Mouse (Mus musculus): ENCODE measurements around the gene Cers2. TPM values are rescaled to one million over a fixed set of nuclear protein-coding genes. Genes with fewer than 3 reads are reported as not detected.

Cers2 gene
- total and polyA plus RNA-seq, 3 experiments: 70.6 to 105 (median 89.8) TPM

DNA sequence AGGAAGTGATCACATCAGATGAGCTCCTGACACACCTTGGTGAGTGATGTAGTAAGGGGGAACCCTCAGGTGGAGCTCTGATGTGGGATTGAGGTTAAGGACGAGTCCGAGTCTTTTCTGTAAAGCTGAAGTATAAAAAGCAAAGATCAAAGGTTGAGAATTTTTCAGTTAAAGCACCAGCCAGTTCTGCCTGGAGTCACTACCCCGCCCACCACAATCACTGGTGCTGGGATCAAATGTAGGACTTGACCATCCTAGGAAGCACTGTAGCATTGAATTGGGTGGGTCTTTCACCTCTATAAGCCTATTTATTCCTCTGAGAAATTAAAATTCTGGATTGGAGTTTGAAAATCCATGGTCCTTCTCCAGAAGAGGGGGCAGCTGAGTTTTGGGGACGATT, 23.6 kb upstream of the Cers2 start:
- H3K79me2 ChIP-seq (replicated peaks; ENCODE audit: control insufficient read depth, extremely low read depth, insufficient read depth, poor library complexity, severe bottlenecking): no peaks in the 10 kb centered on the region
- H3K36me3 ChIP-seq (replicated peaks in 1 of 2; ENCODE audit: control insufficient read depth in 1 of 2, insufficient read depth in 1 of 2, low read length in 1 of 2): peaks cover 25 to 50% of the 10 kb centered on the region in 2 experiments
- H3K9ac ChIP-seq (ENCODE audit: insufficient read depth, low read depth): no peak overlapping the region
- H3K4me1 ChIP-seq (ENCODE audit: control insufficient read depth in 1 of 2, insufficient read depth in 2 of 2): peaks cover 0 to 19% of the 10 kb centered on the region in 2 experiments; a peak in 3 of 4 replicates
- no peak overlapping the region for H3K27ac ChIP-seq (ENCODE audit: insufficient read depth, low read depth)
- H3K27me3 ChIP-seq (replicated peaks): no peaks in the 10 kb centered on the region
- TF ChIP-seq HCFC1 (IDR thresholded peaks at IDR 0.05; ENCODE audit: low read depth, low read length) (no peak), POLR2A (IDR thresholded peaks at IDR 0.05; ENCODE audit: low read depth, low read length) (no peak), ELF1 (IDR thresholded peaks at IDR 0.05; ENCODE audit: low read depth, low read length) (no peak), JUN (IDR thresholded peaks at IDR 0.05; ENCODE audit: insufficient read depth, low read depth, low read length) (no peak)
- dilution Hi-C loops (cut with MboI; ENCODE audit: extremely low pct_ligation_motif_present, extremely low pct_unique_long_range_greater_than_20kb, low sequenced_read_pairs) (no loop called here), in situ Hi-C loops (cut with MboI; ENCODE audit: low pct_ligation_motif_present, low pct_unique_long_range_greater_than_20kb, low sequenced_read_pairs) (no loop called here)
- H3K4me3 ChIP-seq (replicated peaks in 1 of 3; ENCODE audit: low read depth in 2 of 3, low read length in 2 of 3, poor library complexity in 1 of 3): no peak overlapping the region
- no peak for DNase-seq (ENCODE audit: extremely low read depth)
- H3K4me2 ChIP-seq (ENCODE audit: insufficient read depth, low read depth, poor library complexity, severe bottlenecking): no peak overlapping the region
- no peaks in the 10 kb centered on the region for H3K9me3 ChIP-seq (replicated peaks; ENCODE audit: low read length)

- dilution Hi-C loops (cut with MboI; ENCODE audit: extremely low pct_ligation_motif_present, extremely low pct_unique_long_range_greater_than_20kb, low sequenced_read_pairs): no loop called here
- Histone ChIP-seq H3K4me3 (replicated peaks in 1 of 3; ENCODE audit: low read depth in 2 of 3, low read length in 2 of 3, poor library complexity in 1 of 3) (no peak overlapping the region), H3K36me3 (replicated peaks in 1 of 2; ENCODE audit: control insufficient read depth in 1 of 2, insufficient read depth in 1 of 2, low read length in 1 of 2) (peaks cover 24 to 62% of the 10 kb centered on the region in 2 experiments), H3K4me2 (ENCODE audit: insufficient read depth, low read depth, poor library complexity, severe bottlenecking) (no peak overlapping the region), H3K9ac (ENCODE audit: insufficient read depth, low read depth) (no peak overlapping the region), H3K27ac (ENCODE audit: insufficient read depth, low read depth) (no peak overlapping the region), H3K79me2 (replicated peaks; ENCODE audit: control insufficient read depth, extremely low read depth, insufficient read depth, poor library complexity, severe bottlenecking) (no peaks in the 10 kb centered on the region), H3K27me3 (replicated peaks) (no peaks in the 10 kb centered on the region), H3K9me3 (replicated peaks; ENCODE audit: low read length) (no peaks in the 10 kb centered on the region), H3K4me1 (ENCODE audit: control insufficient read depth in 1 of 2, insufficient read depth in 2 of 2) (peaks cover 0 to 23% of the 10 kb centered on the region in 2 experiments; a peak in 3 of 4 replicates)
- no peak for DNase-seq (ENCODE audit: extremely low read depth)
- TF ChIP-seq JUN (IDR thresholded peaks at IDR 0.05; ENCODE audit: insufficient read depth, low read depth, low read length) (no peak), MXI1 (IDR thresholded peaks at IDR 0.05; ENCODE audit: low read depth, low read length) (no peak), UBTF (IDR thresholded peaks at IDR 0.05; ENCODE audit: low read depth, low read length) (no peak), TCF12 (IDR thresholded peaks at IDR 0.05; ENCODE audit: low read depth, low read length) (no peak), TBP (conservative IDR thresholded peaks at IDR 0.05; ENCODE audit: low read depth, low read length) (no peak), SIN3A (IDR thresholded peaks at IDR 0.05; ENCODE audit: low read length) (no peak), BHLHE40 (IDR thresholded peaks at IDR 0.05; ENCODE audit: low read depth, low read length) (no peak)
- in situ Hi-C loops (cut with MboI; ENCODE audit: low pct_ligation_motif_present, low pct_unique_long_range_greater_than_20kb, low sequenced_read_pairs): no loop called here
These were observed 21.7 kb upstream of the Cers2 start for GRCm38 (mm10) chr3:95292899-95293298.

GRCm38 (mm10) chr3:95293537-95293936, 21.1 kb upstream of the Cers2 start:
- dilution Hi-C loops (cut with MboI; ENCODE audit: extremely low pct_ligation_motif_present, extremely low pct_unique_long_range_greater_than_20kb, low sequenced_read_pairs): no loop called here
- TF ChIP-seq ZC3H11A (IDR thresholded peaks at IDR 0.05; ENCODE audit: low read depth, low read length): no peak
- no peak for TF ChIP-seq KAT2A (IDR thresholded peaks at IDR 0.05; ENCODE audit: insufficient replicate concordance, low read length)
- 0 out of 2 replicates have a peak, but pooled peaks have one; percentile 13 for TF ChIP-seq ETS1 (conservative IDR thresholded peaks at IDR 0.05; ENCODE audit: low read depth, low read length)
- Histone ChIP-seq H3K36me3 (replicated peaks in 1 of 2; ENCODE audit: control insufficient read depth in 1 of 2, insufficient read depth in 1 of 2, low read length in 1 of 2) (peaks cover 20 to 60% of the 10 kb centered on the region in 2 experiments), H3K9ac (ENCODE audit: insufficient read depth, low read depth) (no peak overlapping the region), H3K4me2 (ENCODE audit: insufficient read depth, low read depth, poor library complexity, severe bottlenecking) (no peak overlapping the region), H3K4me1 (ENCODE audit: control insufficient read depth in 1 of 2, insufficient read depth in 2 of 2) (peaks cover 0 to 23% of the 10 kb centered on the region in 2 experiments; a peak in 3 of 4 replicates), H3K4me3 (replicated peaks in 1 of 3; ENCODE audit: low read depth in 2 of 3, low read length in 2 of 3, poor library complexity in 1 of 3) (no peak overlapping the region), H3K27ac (ENCODE audit: insufficient read depth, low read depth) (no peak overlapping the region), H3K79me2 (replicated peaks; ENCODE audit: control insufficient read depth, extremely low read depth, insufficient read depth, poor library complexity, severe bottlenecking) (no peaks in the 10 kb centered on the region), H3K9me3 (replicated peaks; ENCODE audit: low read length) (no peaks in the 10 kb centered on the region), H3K27me3 (replicated peaks) (no peaks in the 10 kb centered on the region)
- peak; percentile 18 for DNase-seq (ENCODE audit: extremely low read depth)
- in situ Hi-C loops (cut with MboI; ENCODE audit: low pct_ligation_motif_present, low pct_unique_long_range_greater_than_20kb, low sequenced_read_pairs): no loop called here
